Mouse (Mus musculus) MEL (cell line): ENCODE results near the gene Cfap161. TPM values are rescaled to one million over a fixed set of nuclear protein-coding genes. Genes with fewer than 3 reads are reported as not detected.

Source experiments
- DNase-seq: peaks from one replicate; pipeline ENCODE4 v3.0.0; 2011; ENCODE audit warnings: low read depth, low spot score
- H3K27ac ChIP-seq: 2 replicates; pipeline ENCODE4 v1.5.1; 2012; ENCODE audit warnings: low read depth, mild to moderate bottlenecking, control low read depth, low read length, moderate library complexity; ENCODE audit not compliant: control insufficient read depth
- H3K27me3 ChIP-seq, 2 experiments: fragments of 150-350 bp in 1 of 2; sonication (generic) in 1 of 2; 2 replicates each; pipeline ENCODE4 v1.6.1; 2012; ENCODE audit warnings: low read length in 2 of 2, mild to moderate bottlenecking in 2 of 2, improper control_type of control experiment in 1 of 2, moderate library complexity in 1 of 2; ENCODE audit not compliant: insufficient read depth in 2 of 2, control insufficient read depth in 1 of 2
- H3K36me3 ChIP-seq, 2 experiments: 2 replicates each; pipeline ENCODE4 v1.6.1; 2012 to 2014; ENCODE audit warnings: low read length in 2 of 2, improper control_type of control experiment in 1 of 2, inconsistent platforms in 1 of 2, mild to moderate bottlenecking in 1 of 2; ENCODE audit not compliant: insufficient read depth in 2 of 2, control insufficient read depth in 1 of 2
- H3K4me1 ChIP-seq, 2 experiments: fragments of 150-350 bp in 1 of 2; sonication (generic) in 1 of 2; 2 replicates each; pipeline ENCODE4 v1.6.1; 2012; ENCODE audit warnings: low read length in 2 of 2, improper control_type of control experiment in 1 of 2, mild to moderate bottlenecking in 1 of 2; ENCODE audit not compliant: insufficient read depth in 2 of 2, control insufficient read depth in 1 of 2
- H3K4me3 ChIP-seq, 2 experiments: fragments of 150-350 bp in 1 of 2; sonication (generic) in 1 of 2; 2 replicates each; pipeline ENCODE4 v1.5.1; 2012; ENCODE audit warnings: low read depth in 2 of 2, low read length in 2 of 2, mild to moderate bottlenecking in 2 of 2, moderate library complexity in 2 of 2, control low read depth in 1 of 2, improper control_type of control experiment in 1 of 2; ENCODE audit not compliant: control insufficient read depth in 1 of 2, insufficient read depth in 1 of 2
- H3K79me2 ChIP-seq: 2 replicates; pipeline ENCODE4 v1.6.1; 2012; ENCODE audit warnings: mild to moderate bottlenecking, low read length, moderate library complexity; ENCODE audit not compliant: control insufficient read depth, poor library complexity, insufficient read depth
- H3K9ac ChIP-seq: 2 replicates; pipeline ENCODE4 v1.6.1; 2012; ENCODE audit warnings: low read depth, mild to moderate bottlenecking, control low read depth, low read length, moderate library complexity; ENCODE audit not compliant: control insufficient read depth, poor library complexity, severe bottlenecking
- H3K9me3 ChIP-seq: fragments of 150-350 bp; sonication (generic); replicated peaks from 2 replicates; pipeline ENCODE4 v1.6.1; 2012; ENCODE audit warnings: mild to moderate bottlenecking, low read length, improper control_type of control experiment, moderate library complexity; ENCODE audit not compliant: insufficient read depth
- CHD1 ChIP-seq: IDR thresholded peaks from 2 replicates; pipeline ENCODE4 v1.6.1; 2012; ENCODE audit warnings: low read depth, mild to moderate bottlenecking, inconsistent platforms, low read length, improper control_type of control experiment
- ELF1 ChIP-seq: IDR thresholded peaks from 2 replicates; pipeline ENCODE4 v1.6.1; 2014; ENCODE audit warnings: low read depth, mild to moderate bottlenecking, inconsistent platforms, low read length, improper control_type of control experiment, moderate library complexity
- EP300 ChIP-seq, 2 experiments: IDR thresholded peaks; 2 replicates each; pipeline ENCODE4 v1.6.1; 2011; ENCODE audit warnings: improper control_type of control experiment in 2 of 2, low read length in 2 of 2, low read depth in 1 of 2, mild to moderate bottlenecking in 1 of 2
- GATA1 ChIP-seq: IDR thresholded peaks from 2 replicates; pipeline ENCODE4 v1.6.1; 2011; ENCODE audit warnings: low read depth, low read length, improper control_type of control experiment
- MAX ChIP-seq: IDR thresholded peaks from 2 replicates; pipeline ENCODE4 v1.6.1; 2011; ENCODE audit warnings: low read length, improper control_type of control experiment
- MAZ ChIP-seq: IDR thresholded peaks from 2 replicates; pipeline ENCODE4 v1.6.1; 2012; ENCODE audit warnings: low read depth, mild to moderate bottlenecking, inconsistent platforms, low read length, improper control_type of control experiment
- MEF2A ChIP-seq: IDR thresholded peaks from 2 replicates; pipeline ENCODE4 v1.6.1; 2014; ENCODE audit warnings: low read depth, mild to moderate bottlenecking, inconsistent platforms, low read length, improper control_type of control experiment; ENCODE audit not compliant: poor library complexity, insufficient replicate concordance, severe bottlenecking; ENCODE audit errors: extremely low read depth
- MXI1 ChIP-seq: IDR thresholded peaks from 2 replicates; pipeline ENCODE4 v1.6.1; 2011; ENCODE audit warnings: mild to moderate bottlenecking, low read depth, low read length, improper control_type of control experiment
- MYB ChIP-seq: IDR thresholded peaks from 2 replicates; pipeline ENCODE4 v1.6.1; 2011; ENCODE audit warnings: mild to moderate bottlenecking, low read depth, low read length, improper control_type of control experiment
- MYC ChIP-seq: IDR thresholded peaks from 2 replicates; pipeline ENCODE4 v1.6.1; 2011; ENCODE audit warnings: low read depth, mild to moderate bottlenecking, low read length, improper control_type of control experiment, moderate library complexity
- POLR2A ChIP-seq, 2 experiments: IDR thresholded peaks; 2 replicates each; pipeline ENCODE4 v1.6.1; 2011 to 2012; ENCODE audit warnings: low read length in 2 of 2, mild to moderate bottlenecking in 2 of 2, control low read depth in 1 of 2, improper control_type of control experiment in 1 of 2, low read depth in 1 of 2, moderate library complexity in 1 of 2; ENCODE audit not compliant: control insufficient read depth in 1 of 2, insufficient read depth in 1 of 2, poor library complexity in 1 of 2
- POLR2AphosphoS2 ChIP-seq: IDR thresholded peaks from 2 replicates; pipeline ENCODE4 v1.6.1; 2011; ENCODE audit warnings: low read length, improper control_type of control experiment
- RCOR1 ChIP-seq: IDR thresholded peaks from 2 replicates; pipeline ENCODE4 v1.6.1; 2012; ENCODE audit warnings: low read depth, mild to moderate bottlenecking, inconsistent platforms, low read length, improper control_type of control experiment
- SIN3A ChIP-seq: IDR thresholded peaks from 2 replicates; pipeline ENCODE4 v1.6.1; 2012; ENCODE audit warnings: low read length, improper control_type of control experiment, inconsistent platforms
- SMC3 ChIP-seq: IDR thresholded peaks from 2 replicates; pipeline ENCODE4 v1.6.1; 2011; ENCODE audit warnings: low read depth, low read length, improper control_type of control experiment
- TCF12 ChIP-seq: IDR thresholded peaks from 2 replicates; pipeline ENCODE4 v1.6.1; 2014; ENCODE audit warnings: low read depth, mild to moderate bottlenecking, inconsistent platforms, low read length, improper control_type of control experiment, moderate library complexity
- ZC3H11A ChIP-seq: IDR thresholded peaks from 2 replicates; pipeline ENCODE4 v1.6.1; 2012; ENCODE audit warnings: low read depth, mild to moderate bottlenecking, inconsistent platforms, low read length, improper control_type of control experiment
- ZMIZ1 ChIP-seq: IDR thresholded peaks from 2 replicates; pipeline ENCODE4 v1.6.1; 2012; ENCODE audit warnings: low read depth, mild to moderate bottlenecking, inconsistent platforms, low read length, improper control_type of control experiment, moderate library complexity
- polyA plus RNA-seq, 2 experiments: library from polyadenylated mRNA; stranded (reverse) in 1 of 2; unstranded in 1 of 2; fragments of >175 nt in 1 of 2; fragments of >200 nt in 1 of 2; gene quantifications; 2 replicates each; pipeline versions ENCODE4 v1.2.1 to v1.2.4; 2012; ENCODE audit warnings: low replicate concordance in 2 of 2, low read depth in 1 of 2; ENCODE audit not compliant: insufficient read length in 2 of 2, insufficient read depth in 1 of 2, missing spikeins in 1 of 2
- total RNA-seq: library from RNA; depleted of rRNA; stranded (reverse); fragments of 300-350 nt; gene quantifications from 2 replicates; pipeline ENCODE4 v1.2.3, GENCODE M21; 2012

The Cfap161 gene
- total and polyA plus RNA-seq, 3 experiments: not detected

- no peaks in the 10 kb centered on the region for H3K4me1 ChIP-seq
- no peaks in the 10 kb centered on the region for H3K27me3 ChIP-seq
- DNase-seq: no peak
- TF ChIP-seq MAZ: no peak
- TF ChIP-seq MEF2A: no peak
- TF ChIP-seq POLR2AphosphoS2: no peak
- no peak for TF ChIP-seq SMC3
- no peak for TF ChIP-seq MXI1
- TF ChIP-seq CHD1: no peak
- TF ChIP-seq ZC3H11A: no peak
- no peak for TF ChIP-seq TCF12
- no peak for TF ChIP-seq ELF1
- TF ChIP-seq MYC: no peak
- TF ChIP-seq SIN3A: no peak
- TF ChIP-seq GATA1: no peak
- TF ChIP-seq POLR2A (IDR thresholded peaks at IDR 0.05; ENCODE audit: control insufficient read depth in 1 of 2, insufficient read depth in 1 of 2, low read depth in 1 of 2, low read length in 2 of 2, poor library complexity in 1 of 2): no peak
- no peak for TF ChIP-seq MYB
- no peak for TF ChIP-seq RCOR1
- TF ChIP-seq MAX: no peak
- TF ChIP-seq ZMIZ1: no peak
- H3K9ac ChIP-seq: no peak overlapping the region
- H3K79me2 ChIP-seq: no peaks in the 10 kb centered on the region
- no peaks in the 10 kb centered on the region for H3K36me3 ChIP-seq
- H3K4me3 ChIP-seq: no peak overlapping the region
- H3K9me3 ChIP-seq: no peaks in the 10 kb centered on the region
- H3K27ac ChIP-seq: no peak overlapping the region
Observed at GRCm38 (mm10) chr7:83810141-83811100, 15.7 kb upstream of the Cfap161 start.

GRCm38 (mm10) chr7:83809715-83810114 is 15.0 kb upstream of the Cfap161 start:
- DNase-seq: peak; percentile 70
- Histone ChIP-seq H3K4me3 (no peak overlapping the region), H3K36me3 (no peaks in the 10 kb centered on the region), H3K27ac (no peak overlapping the region), H3K9me3 (no peaks in the 10 kb centered on the region), H3K27me3 (no peaks in the 10 kb centered on the region), H3K4me1 (no peaks in the 10 kb centered on the region), H3K9ac (no peak overlapping the region), H3K79me2 (no peaks in the 10 kb centered on the region)
- peak in 1 of 2 experiments; percentile 85; a peak in 2 of 4 replicates for TF ChIP-seq EP300 (IDR thresholded peaks at IDR 0.05; ENCODE audit: low read depth in 1 of 2, low read length in 2 of 2)
- TF ChIP-seq CHD1: no peak
- TF ChIP-seq MEF2A: no peak
- TF ChIP-seq ZMIZ1: no peak
- peak; percentile 60 for TF ChIP-seq RCOR1
